Mouse (Mus musculus) forebrain, embryonic 12.5 days (tissue): ENCODE measurements around the gene Pou1f1. TPM values are rescaled to one million over a fixed set of nuclear protein-coding genes. Genes with fewer than 3 reads are reported as not detected.

Source experiments
- ATAC-seq: fragments of 200-750 bp; cut with Nextera tagmentation; 2 replicates; pipeline ENCODE4 v1.8.0; 2017; ENCODE audit warnings: moderate TSS enrichment; ENCODE audit not compliant: low FRiP score
- H3K27ac ChIP-seq: fragments of 300-500 bp; sonication (generic); 2 replicates; pipeline ENCODE4 v1.5.1; 2016; ENCODE audit warnings: mild to moderate bottlenecking
- H3K27me3 ChIP-seq: fragments of 300-500 bp; sonication (generic); 2 replicates; pipeline ENCODE4 v1.6.1; 2016; ENCODE audit warnings: mild to moderate bottlenecking
- H3K36me3 ChIP-seq: fragments of 300-500 bp; sonication (generic); replicated peaks from 2 replicates; pipeline ENCODE4 v1.6.1; 2016; ENCODE audit warnings: mild to moderate bottlenecking
- H3K4me1 ChIP-seq: fragments of 300-500 bp; sonication (generic); 2 replicates; pipeline ENCODE4 v1.6.1; 2016
- H3K4me2 ChIP-seq: fragments of 300-500 bp; sonication (generic); 2 replicates; pipeline ENCODE4 v1.6.1; 2016; ENCODE audit warnings: mild to moderate bottlenecking, moderate library complexity
- H3K4me3 ChIP-seq: fragments of 300-500 bp; sonication (generic); replicated peaks from 2 replicates; pipeline ENCODE4 v1.5.1; 2016; ENCODE audit warnings: mild to moderate bottlenecking
- H3K9ac ChIP-seq: fragments of 300-500 bp; sonication (generic); 2 replicates; pipeline ENCODE4 v1.6.1; 2016; ENCODE audit warnings: mild to moderate bottlenecking
- H3K9me3 ChIP-seq: fragments of 300-500 bp; sonication (generic); 2 replicates; pipeline ENCODE4 v1.6.1; 2016
- WGBS: fragments of 180-500 bp; shearing (Covaris S2); methylation state at CpG from one replicate; pipeline ENCODE4 v1.1.7; 2016; 5-methylcytosine and 5-hydroxymethylcytosine counted together
- polyA plus RNA-seq: library from polyadenylated mRNA; unstranded; fragments of >200 nt; fragmentation: Nextera tagmentation; extraction: Ambion mirVana; gene quantifications from 2 replicates; pipeline ENCODE4 v1.2.1, GENCODE M21; 2016

Pou1f1 gene
- polyA plus RNA-seq, 1 experiment from 2014 or later = not detected

DNA sequence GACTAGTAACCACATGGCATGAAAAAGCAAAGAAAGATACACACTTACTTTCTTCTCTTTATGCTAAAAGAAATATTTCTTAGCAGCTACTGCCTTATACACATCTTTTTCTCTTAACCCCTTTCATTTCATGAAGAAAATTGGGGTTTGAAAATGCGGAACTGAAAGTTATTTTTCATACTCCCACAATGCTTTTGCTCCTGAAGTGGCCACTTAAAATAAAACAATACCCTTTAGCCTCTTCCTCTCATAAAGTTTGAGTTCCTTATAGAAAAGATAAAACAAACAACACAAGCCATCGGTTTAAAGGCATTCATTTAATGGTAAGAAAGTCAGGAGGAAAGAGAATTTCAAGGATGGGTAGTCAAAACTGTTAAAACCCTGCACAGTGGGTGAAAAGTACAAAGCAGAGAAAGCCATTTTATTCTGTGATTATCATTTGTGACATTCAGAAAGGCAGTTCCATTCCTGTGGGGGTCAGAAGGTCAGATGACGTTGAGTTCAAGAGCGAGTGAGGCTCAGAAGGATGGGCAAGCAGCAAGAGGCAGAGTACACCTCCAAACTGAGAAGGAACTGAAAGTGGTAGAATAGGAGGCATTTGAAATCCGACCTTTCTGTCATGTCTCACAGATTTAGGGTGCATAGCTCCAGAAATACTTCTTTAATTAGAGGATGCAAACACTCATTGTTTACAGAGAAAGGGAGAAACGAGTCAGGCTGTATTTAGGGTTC, 57.2 kb downstream of the Pou1f1 start:
- H3K4me2 ChIP-seq = no peak overlapping the region
- H3K27ac ChIP-seq = no peak overlapping the region
- ATAC-seq = no peak
- H3K4me3 ChIP-seq = no peak overlapping the region
- H3K9ac ChIP-seq = no peak overlapping the region
- H3K36me3 ChIP-seq = no peaks in the 10 kb centered on the region
- no peaks in the 10 kb centered on the region for H3K4me1 ChIP-seq
- WGBS = 58% methylated on average over 6 of the region's 6 CpGs
- no peaks in the 10 kb centered on the region for H3K27me3 ChIP-seq
- no peaks in the 10 kb centered on the region for H3K9me3 ChIP-seq

Other genes starting within 250 kb of the Pou1f1 start
- gene Chmp2b, start 42.2 kb downstream of the Pou1f1 start, polyA plus RNA-seq = 40.4 and 43.6 TPM in 2 replicates